Mouse (Mus musculus): Measurements from ENCODE around the gene Sh3bp2.
"Not testable (repeated sequence)": the region's sequence is repeated elsewhere in the genome, so short reads cannot be mapped to it uniquely, and the experiment has no call there.

Sh3bp2 gene

GRCm38 (mm10) chr5:34565545-34566283 lies 40.1 kb downstream of the Sh3bp2 start:
- DNase-seq (ENCODE audit: low read depth, low spot score), result peak; percentile 37

DNA sequence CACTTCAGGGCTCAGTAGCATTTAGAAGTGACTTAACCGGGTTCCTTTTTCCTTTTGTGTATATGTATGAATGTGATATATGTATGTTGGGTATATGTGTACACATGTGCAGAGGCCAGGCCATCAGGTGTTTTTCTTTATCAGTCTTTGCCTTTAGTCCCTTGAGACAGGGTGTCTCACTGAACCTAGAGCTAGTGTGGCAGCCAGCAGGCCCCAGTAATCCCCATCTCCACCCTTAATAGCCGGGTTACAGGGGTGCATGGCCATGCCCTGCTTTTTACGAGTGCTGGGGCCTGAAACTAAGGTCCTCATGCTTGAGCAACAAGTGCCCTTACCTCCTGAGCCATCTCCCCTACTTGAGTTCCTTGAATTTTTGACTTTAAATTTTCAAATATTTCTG lies 45.9 kb downstream of the Sh3bp2 start:
- DNase-seq (ENCODE audit: low read depth, low spot score), result no peak

DNA sequence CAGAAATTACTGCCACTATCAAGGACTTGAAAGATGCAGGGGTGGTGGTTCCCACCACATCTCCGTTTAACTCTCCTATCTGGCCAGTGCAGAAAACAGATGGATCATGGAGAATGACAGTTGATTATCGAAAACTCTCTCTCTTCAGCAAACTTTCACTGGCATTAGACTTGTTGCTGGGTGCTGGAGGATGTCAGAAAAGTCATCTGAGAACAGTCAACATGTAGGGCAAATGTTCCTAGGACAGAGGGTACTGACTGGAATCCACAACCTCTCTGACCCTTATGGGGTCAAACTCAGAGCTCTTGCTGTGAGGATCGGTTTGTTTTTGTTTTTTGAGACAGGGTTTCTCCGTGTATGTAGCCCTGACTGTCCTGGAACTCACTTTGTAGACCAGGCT lies 46.9 kb downstream of the Sh3bp2 start:
- DNase-seq (ENCODE audit: low read depth, low spot score), result not testable (repeated sequence)

DNA sequence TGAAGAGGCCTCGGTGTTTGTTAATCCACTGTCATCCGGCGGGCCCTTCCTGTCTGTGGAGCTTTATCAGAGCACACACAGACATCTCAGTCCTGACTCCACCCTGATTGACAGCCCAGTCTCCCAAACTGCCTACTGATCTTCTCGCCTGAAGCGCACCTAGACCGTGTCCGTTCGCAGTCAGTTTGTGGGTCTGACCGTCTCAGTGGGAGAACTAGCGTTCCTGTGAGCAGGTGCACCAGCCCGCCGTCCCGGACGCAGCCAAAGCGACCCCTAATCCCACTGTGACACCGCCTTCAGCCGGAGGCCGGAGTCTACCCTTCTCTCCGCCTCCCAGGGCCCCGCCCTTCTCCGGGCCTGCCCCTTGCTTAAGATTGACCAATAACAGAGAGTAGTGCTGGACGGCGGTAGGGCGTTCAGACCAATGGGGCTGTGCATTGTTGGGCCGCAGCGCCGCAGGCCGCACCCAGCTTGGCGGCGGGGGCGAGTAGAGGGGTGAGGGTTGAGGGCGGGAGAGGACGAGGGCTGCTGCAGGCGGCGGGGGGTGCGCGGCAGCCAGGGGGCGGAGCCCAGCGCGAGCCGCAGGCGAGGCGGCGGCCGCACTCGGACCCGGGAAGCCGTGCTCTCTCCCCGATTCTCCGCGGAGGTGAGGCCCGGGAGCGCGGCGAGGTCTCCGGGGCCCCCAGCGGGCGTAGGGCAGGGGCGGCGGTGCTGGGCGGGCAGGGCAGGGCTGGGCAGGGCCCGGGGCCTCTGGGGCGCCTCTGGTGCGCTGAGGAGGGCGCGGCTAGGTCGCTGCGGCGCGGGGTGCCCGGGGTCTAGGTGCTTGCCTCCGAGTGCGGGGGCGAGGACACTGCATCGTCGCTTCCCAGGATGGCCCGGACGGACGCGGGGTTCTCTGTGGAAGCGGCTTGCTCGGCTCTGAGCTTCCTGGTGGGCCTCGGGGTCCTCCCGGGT lies 47.9 kb downstream of the Sh3bp2 start, which contains the start of gene Add1:
TSS of gene Add1 (plus strand) at position 397 of the 954 bp plus-strand sequence.
- peak; percentile 93 for DNase-seq (ENCODE audit: low read depth, low spot score)

DNA sequence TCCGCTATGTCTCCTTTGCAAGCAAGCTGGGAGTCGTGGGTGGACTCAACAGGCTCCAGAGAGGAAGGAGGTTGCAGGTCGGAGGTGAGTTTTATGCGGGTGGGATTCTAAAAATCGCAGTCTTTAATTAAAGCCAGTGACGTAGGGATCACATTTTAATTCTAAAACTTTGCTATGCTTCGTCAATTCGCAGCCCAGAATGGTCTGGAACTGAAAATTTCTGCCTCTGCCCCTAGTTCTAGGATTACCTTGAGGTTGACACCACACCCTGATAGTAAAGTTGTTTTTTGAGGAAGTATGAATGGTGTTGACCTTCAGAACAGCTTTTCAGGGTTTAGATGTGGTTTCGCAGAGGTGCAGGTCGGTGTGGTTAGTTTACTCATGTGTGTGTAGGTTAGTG lies 49.1 kb downstream of the Sh3bp2 start:
- no peak for DNase-seq (ENCODE audit: low read depth, low spot score)

DNA sequence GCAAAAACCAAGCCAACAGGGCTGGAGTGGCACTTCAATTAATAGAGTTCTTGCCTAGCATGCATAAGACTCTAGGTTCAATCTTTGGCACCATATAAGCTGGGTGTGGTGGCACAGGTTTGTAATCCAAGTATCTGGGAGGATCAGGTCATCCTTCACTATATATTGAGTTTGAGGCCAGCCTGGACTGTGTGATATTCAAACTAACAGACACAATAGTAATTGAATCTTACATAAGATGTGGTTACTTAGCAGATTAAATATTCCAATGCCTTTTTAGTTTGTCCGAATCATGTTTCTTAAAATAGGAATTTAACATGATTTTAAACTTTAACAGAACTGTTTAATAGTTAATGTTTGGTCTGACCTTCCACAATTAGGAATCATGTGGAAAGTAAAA lies 50.6 kb downstream of the Sh3bp2 start:
- DNase-seq (ENCODE audit: low read depth, low spot score), result no peak

- DNase-seq (ENCODE audit: low read depth, low spot score), result no peak
These were observed 52.5 kb downstream of the Sh3bp2 start for GRCm38 (mm10) chr5:34578038-34578655.

DNA sequence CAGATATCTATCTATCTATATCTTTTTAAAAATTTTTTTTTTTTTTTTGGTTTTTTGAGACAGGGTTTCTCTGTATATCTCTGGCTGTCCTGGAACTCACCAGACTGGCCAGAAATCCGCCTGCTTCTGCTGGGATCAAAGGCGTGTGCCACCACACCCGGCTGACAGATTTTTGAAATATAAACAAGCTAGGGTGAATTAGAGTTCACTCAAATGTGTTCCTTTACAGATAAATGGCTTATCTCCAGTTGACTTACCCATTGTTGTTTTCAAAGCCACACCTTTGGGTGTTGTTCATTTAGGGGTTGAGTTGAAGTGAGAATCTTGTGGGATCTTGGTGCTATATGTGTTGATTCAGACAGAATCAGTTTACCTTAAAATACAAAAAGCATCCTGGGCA lies 53.7 kb downstream of the Sh3bp2 start:
- no peak for DNase-seq (ENCODE audit: low read depth, low spot score)

GRCm38 (mm10) chr5:34581671-34582313 lies 56.2 kb downstream of the Sh3bp2 start:
- not testable (repeated sequence) for DNase-seq (ENCODE audit: low read depth, low spot score)

- DNase-seq (ENCODE audit: low read depth, low spot score), result no peak
These were observed 56.7 kb downstream of the Sh3bp2 start for GRCm38 (mm10) chr5:34582314-34582675.

GRCm38 (mm10) chr5:34585216-34585615 lies 59.6 kb downstream of the Sh3bp2 start:
- DNase-seq (ENCODE audit: low read depth, low spot score), result no peak

GRCm38 (mm10) chr5:34587881-34588280 lies 62.2 kb downstream of the Sh3bp2 start:
- DNase-seq (ENCODE audit: low read depth, low spot score), result no peak

- DNase-seq (ENCODE audit: low read depth, low spot score), result no peak
These were observed 64.4 kb downstream of the Sh3bp2 start for GRCm38 (mm10) chr5:34590059-34590458.

- no peak for DNase-seq (ENCODE audit: low read depth, low spot score)
These were observed 65.1 kb downstream of the Sh3bp2 start for GRCm38 (mm10) chr5:34590702-34591101.

DNA sequence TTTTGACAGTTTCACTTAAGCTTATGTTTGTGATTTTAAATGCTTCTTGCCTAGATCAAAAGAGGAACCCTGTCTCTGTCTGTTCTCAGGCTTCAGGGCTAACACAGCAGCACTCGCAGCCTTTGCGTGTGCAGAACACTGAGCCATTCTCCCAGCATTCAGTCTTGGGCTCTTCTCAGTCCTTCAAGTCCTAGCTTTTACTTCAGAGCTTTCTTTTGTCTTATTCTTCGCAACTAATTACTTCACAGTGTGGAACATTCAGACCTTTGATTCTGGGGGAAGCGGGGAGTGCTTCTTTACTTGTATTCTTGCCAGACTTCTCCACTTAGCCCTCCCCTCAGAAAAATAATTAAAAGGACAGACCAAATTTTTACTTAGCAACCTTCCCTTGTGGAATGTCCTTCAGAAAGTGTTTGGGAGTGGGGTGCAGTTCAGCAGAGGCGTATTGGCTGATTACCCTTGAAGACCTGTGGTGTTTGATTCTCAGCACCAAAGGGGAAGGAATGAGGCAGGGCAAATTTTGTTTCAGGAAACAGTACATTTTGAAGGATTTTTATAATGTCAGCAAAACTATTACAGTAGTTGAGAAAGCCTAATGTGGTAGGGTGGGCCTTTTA lies 65.9 kb downstream of the Sh3bp2 start:
- DNase-seq (ENCODE audit: low read depth, low spot score), result no peak

GRCm38 (mm10) chr5:34592224-34592623 lies 66.6 kb downstream of the Sh3bp2 start:
- DNase-seq (ENCODE audit: low read depth, low spot score), result not testable (repeated sequence)

DNA sequence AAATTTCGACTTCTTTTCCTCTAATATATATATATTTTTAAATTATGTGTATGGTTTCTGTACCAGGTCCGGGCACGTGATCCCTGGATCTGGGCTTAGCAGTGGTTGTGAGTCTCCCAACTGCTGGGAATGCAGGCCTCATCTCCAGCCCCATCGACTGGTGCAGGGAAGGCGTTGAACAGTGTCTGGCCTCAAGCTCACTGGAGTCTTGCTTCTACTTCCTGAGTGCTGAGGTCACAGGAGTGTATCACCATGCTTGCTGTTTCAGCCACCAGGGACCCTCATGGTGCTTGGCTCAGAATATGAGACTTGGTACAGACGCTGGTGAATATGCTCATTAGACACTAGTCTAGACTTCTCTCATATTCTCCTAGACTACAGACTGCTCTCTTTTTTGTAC lies 67.0 kb downstream of the Sh3bp2 start:
- no peak for DNase-seq (ENCODE audit: low read depth, low spot score)

- no peak for DNase-seq (ENCODE audit: low read depth, low spot score)
These were observed 67.6 kb downstream of the Sh3bp2 start for GRCm38 (mm10) chr5:34593202-34593727.

GRCm38 (mm10) chr5:34604576-34604975 lies 78.9 kb downstream of the Sh3bp2 start:
- DNase-seq (ENCODE audit: low read depth, low spot score), result no peak

GRCm38 (mm10) chr5:34607100-34607880 lies 81.7 kb downstream of the Sh3bp2 start:
- DNase-seq (ENCODE audit: low read depth, low spot score), result no peak

All from brain, embryonic 18.5 days (tissue).